Mouse (Mus musculus) mouse embryonic stem cell (cell line): ENCODE measurements around the gene Mybph.
"Not testable (repeated sequence)": the region's sequence is repeated elsewhere in the genome, so short reads cannot be mapped to it uniquely, and the experiment has no call there.

ENCODE experiments used
- in situ Hi-C, 2 experiments: fragments of 300-500 bp; cut with MboI; formaldehyde crosslinking; loops; 1 replicate in 1 of 2; 3 replicates in 1 of 2; pipeline ENCODE4 v1.14.3; 2019 to 2020; ENCODE audit warnings: low sequenced_read_pairs in 2 of 2, low pct_unique_long_range_greater_than_20kb in 1 of 2, mixed read lengths in 1 of 2; ENCODE audit not compliant: unreplicated experiment in 1 of 2

Gene Mybph

GRCm38 (mm10) chr1:134243948-134244914 lies 51.0 kb downstream of the Mybph start:
- in situ Hi-C loops = no loop called here

- in situ Hi-C loops = no loop called here
Measured at GRCm38 (mm10) chr1:134245004-134245717, 51.9 kb downstream of the Mybph start.

- in situ Hi-C loops = no loop called here
Measured at GRCm38 (mm10) chr1:134246590-134246989, 53.3 kb downstream of the Mybph start.

GRCm38 (mm10) chr1:134249681-134250080 lies 56.4 kb downstream of the Mybph start:
- in situ Hi-C loops = not testable (repeated sequence)
